Mouse (Mus musculus) hindbrain, embryonic 11.5 days (tissue): ENCODE results near the gene Uxs1. TPM values are rescaled to one million over a fixed set of nuclear protein-coding genes. Genes with fewer than 3 reads are reported as not detected.

Experiments
- ATAC-seq: fragments of 200-750 bp; cut with Nextera tagmentation; 2 replicates; pipeline ENCODE4 v1.8.0; 2017; ENCODE audit warnings: mild to moderate bottlenecking, moderate TSS enrichment, moderate library complexity; ENCODE audit not compliant: low FRiP score
- DNase-seq: peaks from one replicate; pipeline ENCODE4 v3.0.0-alpha.2; 2015; ENCODE audit warnings: low spot score
- H3K27ac ChIP-seq: fragments of 300-500 bp; sonication (generic); 2 replicates; pipeline ENCODE4 v1.5.1; 2014; ENCODE audit warnings: mild to moderate bottlenecking, low read depth, low read length
- H3K27me3 ChIP-seq: fragments of 300-500 bp; sonication (generic); 2 replicates; pipeline ENCODE4 v1.6.1; 2014; ENCODE audit warnings: mild to moderate bottlenecking, low read length, moderate library complexity, mixed read lengths; ENCODE audit not compliant: control insufficient read depth, insufficient read depth
- H3K36me3 ChIP-seq: fragments of 300-500 bp; sonication (generic); 2 replicates; pipeline ENCODE4 v1.6.1; 2014; ENCODE audit warnings: mild to moderate bottlenecking, low read length, moderate library complexity, mixed read lengths; ENCODE audit not compliant: control insufficient read depth, insufficient read depth
- H3K4me1 ChIP-seq: fragments of 300-500 bp; sonication (generic); replicated peaks from 2 replicates; pipeline ENCODE4 v1.6.1; 2014; ENCODE audit warnings: low read length, mixed read lengths; ENCODE audit not compliant: control insufficient read depth, insufficient read depth
- H3K4me2 ChIP-seq: fragments of 300-500 bp; sonication (generic); replicated peaks from 2 replicates; pipeline ENCODE4 v1.6.1; 2014; ENCODE audit warnings: mild to moderate bottlenecking, low read depth, low read length
- H3K4me3 ChIP-seq: fragments of 300-500 bp; sonication (generic); 2 replicates; pipeline ENCODE4 v1.5.1; 2014; ENCODE audit warnings: low read depth, low read length
- H3K9ac ChIP-seq: fragments of 300-500 bp; sonication (generic); 2 replicates; pipeline ENCODE4 v1.6.1; 2014; ENCODE audit warnings: low read depth, low read length
- H3K9me3 ChIP-seq: fragments of 300-500 bp; sonication (generic); 2 replicates; pipeline ENCODE4 v1.6.1; 2016; ENCODE audit warnings: low read length; ENCODE audit not compliant: control insufficient read depth
- WGBS: fragments of 180-500 bp; shearing (Covaris S2); extraction: QIAGEN DNeasy Blood & Tissue Kit; methylation state at CpG from one replicate; pipeline ENCODE4 v1.1.7; 2014; 5-methylcytosine and 5-hydroxymethylcytosine counted together
- polyA plus RNA-seq: library from polyadenylated mRNA; unstranded; fragments of >200 nt; fragmentation: Nextera tagmentation; extraction: Ambion mirVana; gene quantifications from 2 replicates; pipeline ENCODE4 v1.2.1, GENCODE M21; 2014

Uxs1 gene
- polyA plus RNA-seq = 17.6 and 21.7 TPM in 2 replicates

DNA sequence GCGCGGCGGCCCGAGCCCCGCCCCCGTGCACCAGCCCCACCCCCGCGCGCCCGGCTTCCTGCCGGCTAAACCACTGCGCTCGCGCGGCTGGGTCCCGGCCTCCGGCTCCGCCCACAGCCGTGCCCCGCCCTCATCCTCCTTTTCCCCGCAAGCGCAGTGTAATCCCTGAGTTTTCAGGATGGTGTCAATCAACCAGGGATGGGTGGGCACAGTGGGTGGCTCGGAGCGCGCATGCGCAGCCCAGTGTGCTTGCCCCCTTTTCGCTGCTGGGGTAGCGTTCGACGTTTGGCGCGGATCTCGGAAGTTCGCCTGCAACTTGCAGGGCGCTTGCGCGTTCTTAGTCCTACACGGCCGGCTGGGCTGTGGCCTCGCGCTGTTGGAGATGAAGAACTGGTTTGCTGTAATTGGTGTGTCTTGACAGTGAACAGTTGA is at the start of gene Uxs1:
Uxs1 (minus strand) TSS at position 38 of the 432 bp plus-strand sequence.
- H3K4me3 ChIP-seq = peak within 1 kb of the TSS; percentile 89
- H3K27me3 ChIP-seq = no peaks in the 10 kb centered on the region
- WGBS = 0% methylated on average over 37 of the region's 41 CpGs
- DNase-seq (peak; percentile 97), ATAC-seq (peak; percentile 98)
- H3K9ac ChIP-seq = peak within 1 kb of the TSS; percentile 89
- peak within 1 kb of the TSS; percentile 85 for H3K4me2 ChIP-seq
- H3K9me3 ChIP-seq = no peaks in the 10 kb centered on the region
- H3K4me1 ChIP-seq = no peaks in the 10 kb centered on the region
- H3K27ac ChIP-seq = peak within 1 kb of the TSS; percentile 94
- H3K36me3 ChIP-seq = no peaks in the 10 kb centered on the region

DNA sequence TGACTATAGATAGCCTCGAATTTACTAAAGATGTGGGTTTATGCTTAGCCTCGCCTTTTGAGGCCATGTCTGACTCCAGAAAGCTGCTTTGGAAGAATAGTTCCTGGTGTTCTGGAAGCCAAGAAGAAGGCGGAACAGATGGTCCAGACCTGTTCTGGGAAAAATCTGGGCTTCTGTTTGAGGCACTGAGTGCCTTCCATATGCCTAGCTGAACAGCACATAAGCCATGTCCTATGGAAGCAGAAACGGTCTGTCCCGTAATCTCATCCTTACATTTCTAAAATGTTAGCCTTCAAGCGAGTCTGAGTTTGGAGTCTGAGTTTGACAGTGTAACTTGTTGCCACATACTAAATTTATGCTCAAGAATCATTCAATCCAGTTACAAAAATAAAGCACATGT is 49.6 kb upstream of the Uxs1 start:
- no peak overlapping the region for H3K4me3 ChIP-seq
- H3K4me2 ChIP-seq = no peak overlapping the region
- DNase-seq = no peak
- no peaks in the 10 kb centered on the region for H3K27me3 ChIP-seq
- ATAC-seq = no peak
- H3K9me3 ChIP-seq = no peaks in the 10 kb centered on the region
- H3K9ac ChIP-seq = no peak overlapping the region
- H3K27ac ChIP-seq = no peak overlapping the region
- no peaks in the 10 kb centered on the region for H3K36me3 ChIP-seq
- WGBS = 88% methylated on average over 6 of the region's 6 CpGs
- H3K4me1 ChIP-seq = no peaks in the 10 kb centered on the region

DNA sequence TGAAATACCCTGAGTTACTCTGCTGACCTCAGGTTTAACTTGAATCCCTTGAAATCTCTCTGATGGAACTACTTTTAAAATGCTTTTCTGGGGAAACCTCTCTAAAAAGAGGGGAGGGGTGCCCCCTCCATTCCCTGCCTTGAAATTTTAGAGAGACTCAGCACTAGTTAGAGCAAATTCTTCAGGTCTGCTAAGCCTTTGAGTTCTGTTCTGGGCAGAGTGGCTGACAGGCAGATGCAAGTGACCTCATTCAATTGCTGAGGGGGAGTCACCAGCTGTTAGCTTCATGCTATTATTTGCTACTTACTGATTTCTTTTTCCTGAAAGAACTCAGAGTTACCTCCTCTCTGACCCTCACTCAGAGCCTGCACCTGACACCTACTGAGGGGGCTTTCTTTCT is 43.5 kb upstream of the Uxs1 start:
- no peak for DNase-seq
- Histone ChIP-seq H3K27ac (no peak overlapping the region), H3K9ac (no peak overlapping the region), H3K4me2 (no peak overlapping the region), H3K4me1 (no peaks in the 10 kb centered on the region), H3K27me3 (no peaks in the 10 kb centered on the region), H3K9me3 (no peaks in the 10 kb centered on the region), H3K4me3 (no peak overlapping the region), H3K36me3 (no peaks in the 10 kb centered on the region)
- no peak for ATAC-seq

DNA sequence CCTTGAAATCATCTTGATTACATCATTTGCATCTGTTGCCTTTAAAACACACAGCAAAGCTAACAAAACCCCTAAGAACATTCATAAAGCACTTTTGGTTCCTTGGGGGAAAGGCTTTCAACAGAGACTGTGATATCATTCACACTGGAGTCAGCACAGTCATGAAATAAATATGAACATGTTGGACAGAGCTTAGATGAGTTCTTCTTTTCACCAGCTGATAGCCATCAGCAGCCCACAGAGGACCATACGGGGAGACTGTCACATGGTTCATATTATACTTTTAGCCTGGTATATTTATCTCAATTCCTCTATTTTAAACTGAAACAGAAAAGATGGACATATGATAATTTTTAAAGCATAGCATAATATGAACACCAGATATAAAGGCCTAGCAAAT is 40.9 kb upstream of the Uxs1 start:
- no peak for ATAC-seq
- DNase-seq = no peak
- Histone ChIP-seq H3K4me3 (no peak overlapping the region), H3K9me3 (no peaks in the 10 kb centered on the region), H3K9ac (no peak overlapping the region), H3K4me2 (no peak overlapping the region), H3K36me3 (no peaks in the 10 kb centered on the region), H3K27me3 (no peaks in the 10 kb centered on the region), H3K27ac (no peak overlapping the region), H3K4me1 (no peaks in the 10 kb centered on the region)
- WGBS = 81% methylated on average over 1 of the region's 1 CpGs

DNA sequence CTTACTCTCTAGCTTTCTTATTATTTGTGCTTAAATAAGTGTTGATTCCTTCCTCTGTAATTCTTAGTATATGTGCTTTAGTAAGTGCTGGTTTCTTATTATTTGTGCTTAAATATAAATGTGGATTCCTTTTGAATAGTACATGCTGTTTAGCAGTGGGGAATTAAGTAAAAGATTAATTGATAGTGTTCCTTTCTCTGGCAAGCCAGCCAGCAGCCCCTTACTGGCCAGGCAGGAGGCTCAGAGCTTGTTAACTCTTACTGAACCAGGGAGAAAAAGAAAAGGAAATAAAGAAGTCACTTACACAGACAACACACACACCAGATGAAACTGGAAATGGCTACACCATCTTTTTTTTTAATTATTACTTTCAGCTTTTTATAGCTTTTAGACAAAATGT is 37.2 kb upstream of the Uxs1 start:
- no peak overlapping the region for H3K9ac ChIP-seq
- H3K9me3 ChIP-seq = no peaks in the 10 kb centered on the region
- no peak overlapping the region for H3K4me3 ChIP-seq
- no peaks in the 10 kb centered on the region for H3K4me1 ChIP-seq
- no peaks in the 10 kb centered on the region for H3K27me3 ChIP-seq
- no peak overlapping the region for H3K4me2 ChIP-seq
- no peak overlapping the region for H3K27ac ChIP-seq
- ATAC-seq = no peak
- no peak for DNase-seq
- H3K36me3 ChIP-seq = no peaks in the 10 kb centered on the region

DNA sequence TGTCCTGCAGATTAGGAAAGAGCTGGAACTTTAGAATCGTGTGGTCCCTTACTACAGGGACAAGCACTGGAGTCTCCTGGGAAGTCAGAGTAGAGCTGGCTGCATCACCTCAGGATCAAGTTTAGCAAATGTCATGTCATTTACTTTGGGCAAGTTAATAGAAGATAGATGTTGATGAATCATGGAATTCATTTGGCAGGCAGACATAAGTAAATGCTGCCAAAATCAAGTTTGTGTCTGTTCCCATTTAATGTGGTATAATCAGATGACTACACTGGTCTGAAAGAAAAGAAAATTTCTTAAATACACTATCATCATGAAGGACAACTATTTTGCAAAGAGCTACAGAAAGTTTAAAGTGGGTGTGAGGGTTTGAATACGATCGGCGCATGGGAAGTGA is 35.0 kb upstream of the Uxs1 start:
- Histone ChIP-seq H3K4me1 (no peaks in the 10 kb centered on the region), H3K9ac (no peak overlapping the region), H3K4me3 (no peak overlapping the region), H3K27ac (no peak overlapping the region), H3K27me3 (no peaks in the 10 kb centered on the region), H3K36me3 (no peaks in the 10 kb centered on the region), H3K9me3 (no peaks in the 10 kb centered on the region), H3K4me2 (no peak overlapping the region)
- no peak for DNase-seq
- 89% methylated on average over 4 of the region's 4 CpGs for WGBS
- no peak for ATAC-seq

DNA sequence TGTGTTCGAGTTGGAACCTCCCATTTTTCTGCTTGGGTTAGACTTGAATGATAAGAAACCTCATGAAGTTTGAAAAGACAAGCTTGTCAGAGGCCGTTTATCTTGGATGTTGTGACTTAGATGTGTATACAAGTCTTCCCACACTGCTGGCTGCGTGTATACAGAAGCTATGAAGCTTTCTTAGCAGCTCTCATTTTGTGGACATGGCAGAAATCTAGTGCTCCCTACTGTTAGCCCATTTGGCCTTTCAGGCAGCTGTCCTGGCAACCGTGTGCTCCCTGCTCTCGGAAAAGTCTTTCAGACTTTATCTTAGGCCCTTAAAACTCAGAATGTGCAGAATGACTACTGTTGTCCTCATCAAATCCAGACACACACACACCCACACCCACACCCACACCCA is 31.4 kb upstream of the Uxs1 start:
- no peaks in the 10 kb centered on the region for H3K4me1 ChIP-seq
- 78% methylated on average over 5 of the region's 5 CpGs for WGBS
- no peak overlapping the region for H3K4me2 ChIP-seq
- no peaks in the 10 kb centered on the region for H3K9me3 ChIP-seq
- ATAC-seq (no peak), DNase-seq (no peak)
- H3K36me3 ChIP-seq = no peaks in the 10 kb centered on the region
- H3K27me3 ChIP-seq = no peaks in the 10 kb centered on the region
- H3K4me3 ChIP-seq = no peak overlapping the region
- no peak overlapping the region for H3K27ac ChIP-seq
- H3K9ac ChIP-seq = no peak overlapping the region

DNA sequence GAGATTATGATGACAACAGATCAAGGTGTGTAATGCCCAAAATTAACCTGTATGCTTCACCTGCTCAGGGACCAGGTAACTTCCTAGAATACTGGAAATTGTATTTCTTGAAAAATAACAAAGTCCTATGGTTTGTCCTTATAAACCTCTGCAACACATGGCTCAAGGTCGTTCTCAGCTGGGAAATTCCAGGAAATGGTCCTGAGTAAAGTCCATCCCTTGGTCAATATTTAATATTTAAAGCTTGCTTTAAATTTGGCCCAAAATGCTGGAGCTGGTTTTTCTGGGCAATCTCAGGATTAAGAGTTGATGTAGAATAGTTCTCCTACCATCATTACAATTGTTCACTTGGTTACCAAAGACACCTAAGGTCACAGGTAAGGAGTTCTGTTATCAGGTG is 30.1 kb upstream of the Uxs1 start:
- Histone ChIP-seq H3K36me3 (no peaks in the 10 kb centered on the region), H3K4me1 (no peaks in the 10 kb centered on the region), H3K4me2 (no peak overlapping the region), H3K27ac (no peak overlapping the region), H3K9me3 (no peaks in the 10 kb centered on the region), H3K4me3 (no peak overlapping the region), H3K9ac (no peak overlapping the region), H3K27me3 (no peaks in the 10 kb centered on the region)
- DNase-seq (no peak), ATAC-seq (no peak)
- WGBS = 76% methylated on average over 1 of the region's 1 CpGs

DNA sequence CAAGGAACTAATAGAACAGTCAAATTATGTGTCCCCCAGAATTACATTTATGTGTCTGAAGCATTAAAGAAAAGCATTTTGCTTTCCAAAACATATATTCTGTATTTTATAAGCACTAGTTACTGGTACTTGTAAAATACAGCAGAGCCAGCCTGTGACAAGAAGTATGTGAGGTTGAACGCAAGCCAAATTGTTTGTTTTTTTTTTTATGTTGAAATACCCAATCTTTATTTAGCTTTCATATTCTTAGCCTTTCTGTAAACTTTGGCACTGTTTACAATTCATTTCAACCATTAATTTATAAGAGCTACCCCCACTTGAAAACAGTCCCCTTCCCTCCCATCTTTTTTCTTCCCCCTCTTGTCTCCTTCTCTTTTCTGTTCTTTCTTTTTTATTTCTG is 28.0 kb upstream of the Uxs1 start:
- Histone ChIP-seq H3K36me3 (no peaks in the 10 kb centered on the region), H3K9me3 (no peaks in the 10 kb centered on the region), H3K4me3 (no peak overlapping the region), H3K4me2 (no peak overlapping the region), H3K27me3 (no peaks in the 10 kb centered on the region), H3K4me1 (no peaks in the 10 kb centered on the region), H3K27ac (no peak overlapping the region), H3K9ac (no peak overlapping the region)
- no peak for DNase-seq
- no peak for ATAC-seq
- 94% methylated on average over 1 of the region's 1 CpGs for whole genome bisulfite sequencing
